Mouse (Mus musculus): ENCODE measurements at regions not wholly inside any gene's neighbourhood (a gene's known extent, or its start where the extent isn't known, plus 50 kb on each side); places are given as distances from the start of the nearest gene placed in this dataset.
A peak's percentile ranks its signal among the peaks of the same experiment; 100 is the strongest.

DNA sequence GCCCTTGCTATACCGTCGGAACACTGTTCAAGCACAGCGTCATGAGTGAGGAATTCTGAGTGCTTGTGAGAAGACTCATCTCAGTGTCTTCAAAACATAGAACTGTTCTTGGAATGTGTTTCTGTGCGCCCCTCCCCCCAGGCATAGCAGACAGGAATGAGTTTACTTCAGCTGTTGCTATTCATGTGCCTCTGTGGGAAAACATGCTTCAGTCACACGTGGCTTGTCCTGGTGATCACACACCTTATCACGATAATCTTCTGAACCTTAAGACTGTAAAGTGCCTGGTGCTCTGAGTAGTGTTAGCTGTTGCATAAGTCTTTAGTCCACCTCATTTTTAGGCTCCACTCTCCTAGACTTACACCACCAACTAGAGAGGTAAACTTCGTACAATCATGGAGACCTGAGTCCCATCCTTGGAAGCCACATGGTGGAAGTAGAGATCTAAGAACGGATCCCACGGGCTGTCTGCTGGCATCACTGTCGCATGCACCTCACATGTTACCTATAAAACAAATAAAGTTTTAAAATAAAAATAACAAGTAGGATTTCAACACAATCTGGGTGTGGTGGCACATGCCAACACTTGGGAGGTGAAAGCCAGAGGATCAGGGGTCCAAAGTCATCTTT is 1143.8 kb downstream of the 4930447A16Rik start:
- DNase-seq = peak; percentile 48 to 70

DNA sequence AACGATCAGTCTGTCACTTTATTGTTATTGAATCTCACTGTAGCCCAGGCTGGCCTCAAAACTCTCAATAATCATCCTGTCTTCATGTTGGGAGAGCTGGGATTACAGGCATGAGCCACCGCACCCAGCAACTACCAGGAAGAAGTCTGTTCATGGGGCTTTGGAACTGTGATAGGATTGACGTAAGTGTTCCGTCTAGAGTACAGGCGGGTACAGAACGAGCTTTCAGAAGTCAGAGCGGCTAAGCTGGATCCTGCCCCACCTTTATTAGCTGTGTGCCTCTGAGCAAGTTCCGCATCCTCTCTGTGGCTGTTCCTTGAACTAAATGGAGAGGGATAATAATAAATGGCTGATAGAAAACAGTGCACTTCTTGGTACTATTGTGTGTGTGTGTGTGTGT is 1144.8 kb downstream of the 4930447A16Rik start:
- DNase-seq = no peak

DNA sequence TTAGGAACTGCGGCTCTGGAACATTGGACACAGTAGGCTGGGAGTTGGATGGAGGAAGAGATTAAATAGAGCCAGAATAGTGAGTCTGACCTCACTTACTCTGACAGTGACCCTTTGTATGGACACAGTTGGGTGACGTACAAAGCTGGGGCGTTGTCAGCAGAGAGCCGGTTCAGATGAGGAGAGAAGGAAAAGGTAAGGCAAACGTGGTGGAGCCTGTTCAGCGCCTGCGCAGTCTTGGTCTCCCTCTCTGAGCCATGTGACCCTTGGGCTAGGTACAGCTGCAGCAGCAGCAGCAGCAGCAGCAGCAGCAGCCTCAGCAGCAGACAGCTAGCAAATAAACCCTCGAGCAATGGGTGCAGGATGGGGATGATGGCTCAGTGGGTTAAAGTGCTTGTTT is 1145.4 kb downstream of the 4930447A16Rik start:
- DNase-seq = peak in 1 of 2 experiments; percentile 17

DNA sequence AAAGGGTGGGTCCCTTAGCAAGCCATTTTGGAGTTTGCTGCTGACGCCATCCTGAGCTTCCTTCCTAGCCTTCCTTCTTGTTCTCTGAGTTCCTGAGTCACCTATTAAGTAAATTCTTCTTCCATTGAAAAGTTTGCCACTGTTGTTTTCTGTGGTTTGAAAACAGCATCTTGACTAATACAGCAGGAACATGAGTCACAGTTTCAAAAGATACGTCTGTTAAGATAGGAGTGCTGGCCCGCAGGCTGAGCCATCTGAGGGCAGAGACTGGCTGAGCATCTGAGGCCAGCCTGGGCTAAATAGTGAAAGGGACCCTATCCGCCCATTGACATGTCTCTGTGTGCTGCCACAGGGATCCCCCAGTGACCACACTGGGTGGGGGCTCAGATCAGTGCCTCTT is 1147.3 kb downstream of the 4930447A16Rik start:
- no peak for DNase-seq

DNA sequence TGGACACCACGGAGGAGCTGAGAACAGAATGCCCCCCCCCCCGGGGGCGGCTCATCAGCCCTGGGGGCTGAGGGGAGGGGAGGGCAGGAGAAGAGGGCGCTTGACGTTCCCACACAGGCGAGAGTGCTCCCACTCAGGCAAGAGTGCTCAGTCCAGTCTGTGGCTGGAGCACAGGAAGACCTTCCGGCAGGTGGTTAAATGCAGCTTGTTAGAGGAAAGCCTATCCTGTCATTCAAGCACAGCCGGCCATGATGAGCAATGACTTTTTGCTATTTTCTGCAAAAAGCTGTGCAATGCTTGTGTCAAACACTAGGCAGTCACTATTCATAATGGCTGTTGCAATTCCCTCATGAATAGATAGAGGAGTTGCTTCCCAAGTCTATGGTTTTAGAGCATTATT is 1149.1 kb downstream of the 4930447A16Rik start:
- DNase-seq = no peak

DNA sequence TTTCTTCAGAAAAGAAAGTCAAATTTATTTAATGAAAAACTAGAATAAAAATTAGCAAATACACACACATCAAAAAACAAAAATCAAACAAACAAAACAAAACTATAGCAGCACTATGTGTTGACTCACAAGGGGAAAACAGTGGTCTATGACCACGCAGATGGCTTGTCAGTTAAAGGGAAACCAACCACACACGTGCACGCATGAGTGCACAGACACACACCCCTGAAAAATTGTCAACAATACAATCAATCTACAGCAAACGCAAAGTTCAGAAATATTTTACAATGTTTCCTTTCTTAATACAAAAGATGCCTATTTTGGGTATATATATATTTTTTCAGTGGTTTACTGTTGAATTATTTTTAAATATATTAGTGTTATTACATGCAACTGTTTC is 1149.9 kb downstream of the 4930447A16Rik start:
- DNase-seq = no peak

DNA sequence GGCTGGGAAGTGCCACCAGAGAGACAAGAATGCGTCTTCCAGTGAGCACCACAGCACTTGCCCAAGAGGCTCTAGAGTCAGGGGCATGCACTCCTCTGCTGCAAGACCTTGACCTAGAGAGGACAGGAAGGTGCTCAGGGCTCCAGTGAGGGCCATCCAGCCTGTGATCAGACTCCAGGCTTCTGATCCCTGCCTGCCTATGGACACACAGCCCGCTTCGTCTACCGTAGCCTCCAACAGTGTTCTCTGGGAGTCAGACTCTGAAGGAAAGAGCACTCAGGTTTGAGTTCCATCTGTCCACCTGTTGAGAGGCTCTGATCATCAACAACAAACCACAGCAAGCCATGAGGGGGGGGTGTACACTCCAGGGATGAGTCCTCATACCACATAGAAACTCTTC is 1152.3 kb downstream of the 4930447A16Rik start:
- DNase-seq = no peak

DNA sequence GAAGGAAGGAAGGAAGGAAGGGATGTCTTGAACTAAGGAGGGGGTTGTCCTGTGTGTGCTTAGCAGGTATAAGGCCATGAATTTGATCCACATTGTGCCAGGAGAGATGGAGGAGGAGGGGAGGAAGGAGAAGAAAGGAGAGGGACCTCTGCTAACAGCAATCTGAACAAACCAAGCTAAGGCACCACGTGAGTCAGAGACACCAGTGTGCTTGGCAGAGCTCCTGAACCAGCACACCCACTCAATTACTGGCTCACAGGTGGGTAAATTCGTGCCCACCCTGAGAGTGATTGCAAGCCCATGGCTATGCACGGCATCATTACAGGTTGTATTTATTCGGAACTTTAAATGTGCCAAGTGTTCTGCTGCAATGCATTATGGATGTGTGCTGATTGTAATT is 1154.1 kb downstream of the 4930447A16Rik start:
- no peak for DNase-seq

DNA sequence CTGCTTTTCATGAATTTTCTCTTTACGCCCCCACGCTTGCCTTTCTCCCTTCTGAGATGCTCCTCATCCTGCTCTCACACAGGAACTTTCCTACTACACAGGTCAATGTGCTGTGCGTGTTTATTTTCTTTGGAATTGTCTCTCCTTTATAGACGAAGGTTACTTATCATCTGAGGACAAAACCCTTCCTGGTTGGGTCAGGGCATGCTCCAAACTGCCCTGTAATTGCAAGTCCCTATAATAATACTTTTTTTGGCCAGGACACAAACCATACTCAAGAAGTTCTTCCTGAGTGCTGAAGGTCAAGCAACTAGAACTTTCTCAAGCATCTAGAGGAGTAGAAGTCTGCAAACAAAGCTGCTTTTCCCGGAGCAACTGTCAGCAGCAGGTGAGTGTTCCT is 1158.1 kb downstream of the 4930447A16Rik start:
- no peak for DNase-seq

DNA sequence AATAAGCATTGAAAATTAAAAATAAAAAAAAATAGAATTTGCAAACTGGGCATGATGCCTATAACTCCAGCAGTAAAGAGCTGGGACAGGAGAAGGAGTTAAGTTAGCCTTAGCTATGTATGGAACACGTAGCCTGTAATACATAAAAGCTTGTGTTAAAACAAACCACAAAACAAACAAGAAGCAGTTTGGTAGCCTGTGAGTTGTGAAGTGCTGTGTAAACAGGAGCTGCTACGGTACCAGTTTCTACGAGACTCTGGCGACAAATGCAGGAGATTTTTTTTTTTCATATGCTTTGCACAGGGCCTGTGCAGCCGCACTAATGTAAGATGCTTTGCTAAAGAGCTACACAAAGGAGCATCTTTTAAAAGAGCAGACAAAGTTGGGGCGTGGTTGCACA is 1159.1 kb downstream of the 4930447A16Rik start:
- DNase-seq = no peak

DNA sequence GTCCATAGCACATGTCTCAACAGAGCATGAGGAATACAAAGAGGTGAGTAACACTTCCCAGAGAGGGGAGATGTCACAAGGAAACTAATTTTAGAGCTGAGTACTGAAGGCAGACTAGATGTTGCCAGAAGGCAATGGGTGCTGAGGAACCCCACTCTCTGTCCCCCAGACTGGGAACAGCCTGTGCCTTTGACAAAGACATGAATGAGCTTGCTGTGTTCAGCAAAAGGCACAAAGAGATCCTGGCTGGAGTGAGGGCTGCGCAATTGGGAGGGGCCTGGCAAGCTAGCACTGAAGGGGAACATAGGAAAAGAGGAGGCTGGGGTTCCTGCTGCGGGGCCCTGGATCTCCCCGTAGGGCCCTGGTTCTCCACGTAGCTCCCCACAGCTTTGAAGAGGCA is 1160.3 kb downstream of the 4930447A16Rik start:
- no peak for DNase-seq

DNA sequence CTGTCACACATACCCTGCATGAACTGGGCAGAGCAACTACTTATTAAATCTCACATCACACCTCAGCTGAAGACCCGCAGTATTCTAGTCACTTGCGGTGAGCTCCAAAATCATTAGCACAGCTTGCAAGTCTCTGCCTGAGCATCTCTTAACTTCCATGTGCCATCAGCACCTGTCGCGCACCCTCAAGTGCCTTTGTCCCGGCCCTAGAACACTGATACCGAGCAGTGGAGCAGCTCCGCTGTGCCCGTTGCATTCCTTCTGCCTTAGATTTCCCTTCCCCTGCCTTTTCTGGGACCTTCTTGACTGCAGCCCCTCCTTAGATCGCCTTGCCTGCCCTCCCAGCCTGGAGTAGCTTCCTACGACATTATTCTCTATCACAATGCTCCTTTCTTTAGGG is 1161.2 kb downstream of the 4930447A16Rik start:
- no peak for DNase-seq

DNA sequence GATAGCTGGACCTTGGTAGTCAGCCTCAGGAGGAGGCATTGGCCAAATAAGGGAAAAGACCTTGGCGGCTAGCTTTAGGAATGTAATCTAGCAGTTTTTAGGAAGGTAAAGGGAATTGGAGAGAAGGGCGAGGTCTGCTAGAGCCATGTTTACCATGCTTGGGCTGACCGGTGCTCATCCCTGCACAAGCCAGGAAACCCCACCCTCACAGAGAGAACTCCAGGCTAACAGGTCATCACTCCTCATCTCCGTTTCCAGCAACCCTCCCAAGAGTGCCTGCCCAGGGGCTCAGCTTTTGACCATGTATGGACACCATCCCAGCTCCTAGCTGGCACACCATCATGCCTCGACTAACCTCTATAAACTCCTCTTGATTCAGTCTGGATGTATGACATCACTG is 1162.9 kb downstream of the 4930447A16Rik start:
- no peak for DNase-seq

DNA sequence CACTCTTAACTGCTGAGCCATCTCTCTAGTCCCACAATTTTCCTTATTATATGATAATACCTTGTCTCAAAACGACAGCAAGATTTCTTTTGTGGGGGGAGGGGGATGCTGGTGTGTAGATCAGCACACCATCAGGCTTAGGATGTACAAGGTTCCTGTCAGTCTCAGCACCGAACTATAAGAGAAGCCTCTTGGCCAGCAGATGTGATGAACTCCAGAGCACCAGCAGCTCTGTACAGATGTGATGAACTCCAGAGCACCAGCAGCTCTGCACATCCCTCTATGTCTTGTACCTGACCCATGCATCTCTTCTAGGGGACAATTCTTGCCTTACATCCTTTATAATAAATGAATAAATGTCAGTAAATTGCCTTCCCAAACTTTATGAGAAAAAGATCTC is 1163.7 kb downstream of the 4930447A16Rik start:
- no peak for DNase-seq

DNA sequence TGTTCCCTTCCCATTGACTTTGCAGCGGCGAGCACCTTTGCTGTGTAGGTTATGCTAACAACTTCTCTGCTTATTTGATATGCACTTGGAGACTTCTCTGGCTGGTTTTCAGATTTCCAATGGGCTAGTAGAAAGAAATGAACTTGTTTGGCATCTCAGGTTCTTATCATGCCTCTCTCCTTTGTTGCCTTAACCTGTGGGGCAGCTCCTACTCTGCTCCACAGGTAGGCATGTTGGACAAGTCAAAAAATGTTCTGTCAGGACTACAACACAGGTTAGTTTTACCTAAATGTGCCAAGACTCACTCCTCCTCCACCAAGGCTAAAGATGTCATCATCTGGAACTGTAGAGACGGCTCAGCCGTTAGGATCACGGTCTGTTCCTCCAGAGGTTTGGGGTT is 1164.3 kb downstream of the 4930447A16Rik start:
- DNase-seq = no peak

DNA sequence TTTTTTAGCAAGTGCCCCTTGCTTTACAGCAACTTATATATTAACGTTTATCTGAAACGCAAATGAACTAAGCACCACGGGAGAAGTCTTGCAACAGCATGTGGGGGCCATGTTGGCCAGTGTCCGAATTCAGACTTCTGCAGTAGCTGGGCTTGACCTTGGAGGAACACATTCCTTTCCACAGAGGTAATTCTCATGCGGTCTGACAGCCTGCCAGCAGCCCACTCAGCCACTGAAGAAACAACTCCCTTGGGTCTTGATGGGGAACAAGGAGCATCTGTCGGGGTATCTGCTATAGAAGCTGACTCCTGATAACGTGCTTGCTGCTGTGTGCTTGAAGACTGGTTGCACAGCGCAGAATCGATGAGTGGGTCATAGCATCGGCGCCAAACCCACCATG is 1168.7 kb downstream of the 4930447A16Rik start:
- DNase-seq = peak; percentile 65 to 80

DNA sequence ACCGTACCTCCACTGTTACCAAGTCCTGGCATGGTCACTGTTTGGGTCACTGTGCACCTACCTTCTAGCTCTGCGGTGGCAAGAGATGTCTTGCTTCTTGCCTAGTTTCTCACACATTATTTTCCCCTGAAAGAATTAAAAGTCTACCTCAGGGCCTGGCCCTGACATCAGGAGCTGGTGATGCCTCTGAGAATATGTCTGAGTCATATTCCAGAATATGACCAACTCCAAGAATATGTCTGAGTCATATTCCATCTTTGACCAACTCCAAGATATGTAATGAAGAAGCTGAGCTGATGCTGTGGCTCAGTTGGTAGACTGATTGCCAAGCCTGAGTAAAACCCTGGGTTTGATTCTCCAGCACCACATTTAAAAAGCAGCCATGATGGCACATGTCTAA is 1169.4 kb downstream of the 4930447A16Rik start:
- DNase-seq = no peak

DNA sequence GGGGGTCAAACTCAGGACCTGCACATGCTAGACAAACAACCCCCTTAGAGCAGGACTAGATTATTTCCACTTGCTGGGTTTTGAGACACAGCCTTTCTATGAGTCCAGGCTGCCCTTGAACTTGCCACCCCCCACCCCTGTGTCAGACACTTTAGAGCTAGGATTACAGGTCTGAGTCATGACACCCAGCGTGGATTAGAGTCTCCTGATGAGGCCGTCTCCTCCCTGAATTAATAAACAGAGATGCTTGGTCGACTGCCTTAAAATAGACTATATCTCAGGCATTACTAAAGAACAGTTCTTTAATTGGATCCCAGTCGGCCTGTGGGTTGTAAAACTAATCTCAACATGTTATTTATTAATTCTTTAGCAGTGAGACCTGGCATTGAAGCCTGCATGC is 1170.5 kb downstream of the 4930447A16Rik start:
- DNase-seq = no peak

DNA sequence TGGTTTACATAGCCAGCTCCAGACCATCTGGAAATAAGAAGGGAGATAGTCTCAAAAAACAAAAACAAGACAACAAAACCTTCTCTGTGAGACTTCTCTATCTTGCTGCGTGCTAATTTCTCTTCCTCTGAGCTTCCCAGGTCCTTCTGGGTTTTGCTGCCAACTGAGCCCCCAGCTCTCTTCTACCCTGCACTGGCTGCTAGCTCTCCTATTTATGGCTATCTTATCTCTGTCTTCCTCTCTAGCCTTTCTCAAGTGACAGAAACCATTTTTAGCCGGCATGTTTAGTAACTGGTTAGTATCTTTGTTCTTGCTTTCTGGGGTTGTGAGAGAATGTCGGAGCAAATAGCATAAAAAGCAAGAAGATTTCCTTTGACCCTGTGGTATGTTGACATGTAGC is 1172.1 kb downstream of the 4930447A16Rik start:
- DNase-seq = no peak

DNA sequence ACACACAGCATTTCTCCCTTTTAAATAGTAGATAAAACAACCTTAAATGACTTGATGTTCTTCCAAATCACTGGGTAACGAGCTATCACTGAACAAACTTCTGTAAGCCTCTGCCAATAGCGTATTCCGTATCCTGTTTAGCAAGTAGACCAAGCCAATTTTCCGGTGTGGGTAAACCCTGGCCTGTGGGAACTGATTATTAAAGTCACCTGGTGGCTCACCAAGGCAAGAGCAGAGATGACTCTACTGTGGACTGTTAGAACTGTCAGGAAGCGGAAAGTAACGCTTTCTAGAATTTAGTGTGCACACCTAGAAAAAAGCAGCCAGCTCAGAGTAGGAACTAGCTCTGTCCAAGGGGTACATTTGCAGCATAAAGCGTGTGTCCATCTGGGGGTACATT is 1176.1 kb downstream of the 4930447A16Rik start:
- no peak for DNase-seq

DNA sequence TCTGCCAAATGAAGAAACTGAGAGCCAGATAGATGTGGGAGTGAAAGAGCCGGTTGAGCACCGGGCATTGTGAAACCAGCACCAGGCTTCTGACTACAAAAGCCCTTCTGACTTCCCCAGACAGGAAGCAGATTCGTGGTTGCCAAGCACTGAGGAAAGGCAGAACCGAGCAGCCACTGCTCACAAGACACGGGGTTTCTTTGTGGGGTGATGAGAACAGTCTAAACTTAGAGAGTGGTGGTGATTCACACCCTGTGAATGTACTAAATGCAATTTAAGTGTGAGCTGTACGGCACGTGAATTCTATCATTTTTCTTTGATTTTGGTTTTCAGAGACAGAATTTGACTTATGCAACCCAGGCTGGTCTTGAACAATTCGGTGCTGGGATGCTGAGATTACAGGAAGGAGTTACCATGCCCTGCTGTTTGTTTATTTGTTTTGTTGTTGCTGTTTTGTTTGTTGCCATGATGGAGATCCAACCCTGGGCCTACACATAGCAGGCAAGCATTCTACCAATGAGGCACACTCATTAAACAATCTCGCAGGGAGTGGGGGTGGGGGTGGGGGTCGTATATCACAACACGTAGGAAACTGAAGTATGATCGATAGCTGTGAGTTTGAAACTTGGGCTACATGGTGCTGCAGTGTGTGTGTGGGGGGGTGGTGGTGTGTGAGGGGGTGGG is 1177.0 kb downstream of the 4930447A16Rik start:
- no peak for DNase-seq

DNA sequence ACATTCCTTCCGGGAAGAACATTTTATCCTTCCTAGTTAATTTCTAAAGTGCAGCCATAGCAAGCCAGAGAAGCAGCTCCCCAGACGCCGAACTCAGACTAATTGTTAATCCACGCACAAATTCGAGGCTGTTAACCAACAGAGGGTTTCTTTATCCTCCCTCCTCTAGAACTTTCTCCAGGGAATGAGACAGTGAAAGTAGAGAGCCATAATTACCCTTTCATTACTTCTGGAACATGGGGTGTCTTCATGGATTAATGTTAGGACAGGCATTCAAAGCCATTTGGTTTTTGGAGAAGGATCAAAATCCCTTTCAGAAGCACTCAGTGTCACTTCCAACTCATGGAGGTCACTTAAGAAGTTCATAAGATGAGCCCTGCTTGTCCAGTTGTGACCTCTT is 1178.6 kb downstream of the 4930447A16Rik start:
- no peak for DNase-seq

DNA sequence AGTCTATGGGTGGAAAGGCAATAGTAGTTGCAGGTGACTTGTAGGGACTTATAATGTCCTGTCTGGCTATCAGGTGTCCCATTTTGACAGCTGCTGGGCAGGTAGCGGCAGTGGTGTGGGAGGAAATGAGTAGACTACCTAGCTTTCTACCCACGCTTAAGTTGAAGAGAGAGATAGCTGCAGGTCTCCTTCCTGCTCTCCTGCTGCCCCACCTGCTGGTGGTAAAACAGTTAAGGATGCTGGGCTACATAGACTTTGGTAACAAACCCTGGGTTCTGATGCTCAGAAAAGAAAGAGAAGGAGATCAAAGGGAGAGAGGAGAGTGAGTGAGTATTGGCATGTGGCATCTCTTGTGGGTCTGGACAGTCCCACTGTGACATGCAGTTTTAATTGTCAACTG is 1182.0 kb downstream of the 4930447A16Rik start:
- DNase-seq = peak; percentile 45 to 60

DNA sequence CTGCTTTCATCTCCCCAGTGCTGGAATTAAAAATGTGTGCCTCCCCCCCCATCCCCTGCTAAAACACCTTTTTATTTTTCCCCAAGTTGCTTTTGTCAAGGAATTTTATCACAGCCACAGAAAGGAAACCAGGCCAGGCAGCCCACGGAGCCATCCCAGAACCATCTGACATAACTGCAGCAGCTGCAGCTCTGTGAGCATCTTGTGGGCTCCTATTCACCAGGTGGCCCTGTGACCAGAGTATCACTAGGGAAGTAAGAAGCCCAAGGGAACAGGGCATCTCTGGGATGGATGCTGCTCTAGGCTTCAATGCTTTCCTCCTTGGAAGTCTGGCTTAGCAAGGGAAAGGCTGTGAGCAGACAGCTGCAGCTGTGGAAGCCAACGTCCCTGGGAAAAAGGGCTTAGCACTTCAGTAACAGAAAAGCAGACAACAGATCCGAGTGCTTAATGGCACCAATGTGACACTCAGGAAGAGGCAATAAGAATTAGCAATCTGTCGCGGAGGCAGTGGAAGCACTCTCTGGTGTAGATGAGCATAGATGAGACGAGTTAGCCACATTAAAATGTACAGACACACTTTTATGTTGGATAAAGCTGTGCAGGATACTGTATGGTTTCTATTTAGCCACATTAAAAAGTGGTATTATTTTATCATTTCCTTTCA is 1183.0 kb downstream of the 4930447A16Rik start:
- no peak for DNase-seq

All from kidney, postnatal 4 days (tissue).